Mouse (Mus musculus): ENCODE results near the gene C9. TPM values are rescaled to one million over a fixed set of nuclear protein-coding genes. Genes with fewer than 3 reads are reported as not detected.

The C9 gene
- not detected for total RNA-seq (2021)
- long read RNA-seq, experiment 1 = 0 reads
- long read RNA-seq, experiment 2 = 0 reads

- no peak for DNase-seq (ENCODE audit: low spot score in 2 of 2)
These were observed at the start of gene C9 for GRCm38 (mm10) chr15:6445135-6445534. TSS of gene C9 (plus strand) at chr15:6445327.

GRCm38 (mm10) chr15:6398211-6398610 is 46.9 kb upstream of the C9 start:
- no peak for DNase-seq (ENCODE audit: low spot score in 2 of 2)

GRCm38 (mm10) chr15:6398881-6399280 is 46.2 kb upstream of the C9 start:
- DNase-seq (ENCODE audit: low spot score in 2 of 2) = no peak

DNA sequence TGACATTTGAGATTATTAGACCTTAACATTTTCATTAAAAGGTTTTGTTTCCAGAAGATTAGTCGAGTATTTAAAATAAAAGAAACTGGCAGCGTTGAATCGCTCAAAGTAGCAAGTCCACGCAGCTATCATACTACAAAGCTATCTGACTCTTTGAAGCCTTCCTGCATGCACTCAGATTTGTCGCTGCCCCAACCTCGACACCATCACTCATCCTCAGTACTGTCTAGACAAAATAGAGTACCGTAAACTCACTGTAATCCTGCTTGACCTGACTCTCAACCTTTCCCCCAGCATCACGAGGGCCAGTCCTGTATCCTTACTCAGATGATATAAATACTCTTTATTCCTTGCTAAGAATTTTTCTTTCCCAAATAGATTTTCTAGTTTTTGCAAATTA is 45.0 kb upstream of the C9 start:
- DNase-seq (ENCODE audit: low spot score in 2 of 2) = no peak

GRCm38 (mm10) chr15:6402433-6402832 is 42.7 kb upstream of the C9 start:
- DNase-seq (ENCODE audit: low spot score in 2 of 2) = no peak

GRCm38 (mm10) chr15:6404172-6404571 is 41.0 kb upstream of the C9 start:
- no peak for DNase-seq (ENCODE audit: low spot score in 2 of 2)

- no peak for DNase-seq (ENCODE audit: low spot score in 2 of 2)
These were observed 38.4 kb upstream of the C9 start for GRCm38 (mm10) chr15:6406771-6407170.

- DNase-seq (ENCODE audit: low spot score in 2 of 2) = no peak
These were observed 36.1 kb upstream of the C9 start for GRCm38 (mm10) chr15:6409031-6409430.

DNA sequence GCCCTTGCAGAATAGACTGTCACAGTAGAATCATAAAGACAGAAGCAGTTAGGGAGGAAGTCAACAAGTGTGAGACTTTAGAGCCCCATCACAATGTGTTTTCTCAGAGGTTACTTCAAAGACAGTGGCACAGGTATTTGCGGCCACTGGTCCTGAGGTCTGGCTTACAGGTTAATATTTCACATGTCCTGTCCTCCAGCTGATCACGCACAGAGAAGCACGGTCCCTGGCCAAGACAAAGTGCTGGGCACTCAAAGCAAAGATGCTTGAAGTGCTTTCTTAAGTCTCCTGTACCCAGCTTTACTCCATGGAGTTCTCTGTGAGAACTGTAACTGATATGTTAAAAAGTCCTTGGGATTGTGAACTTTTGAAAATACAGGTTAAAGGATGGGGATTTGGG is 35.0 kb upstream of the C9 start:
- no peak for DNase-seq (ENCODE audit: low spot score in 2 of 2)

DNA sequence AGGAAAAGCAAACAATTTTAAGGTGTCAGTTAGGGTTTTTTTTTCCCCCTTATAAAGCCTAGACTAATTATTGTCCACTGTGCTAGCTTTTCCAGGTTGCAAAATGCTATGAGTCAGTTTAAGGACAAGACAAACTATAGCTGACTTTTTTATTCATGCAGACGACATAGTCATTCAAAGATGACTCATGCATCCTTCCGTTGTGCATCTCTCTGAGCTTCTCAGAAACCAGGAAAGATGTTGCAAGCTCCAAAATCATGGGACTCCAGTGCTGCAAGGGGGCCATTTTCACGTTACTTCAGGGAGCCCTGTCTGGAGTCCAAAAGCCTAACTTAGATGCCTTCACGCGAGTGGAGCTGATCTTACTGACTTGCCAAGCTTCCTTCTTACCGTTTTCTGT is 33.8 kb upstream of the C9 start:
- DNase-seq (ENCODE audit: low spot score in 2 of 2) = no peak

DNA sequence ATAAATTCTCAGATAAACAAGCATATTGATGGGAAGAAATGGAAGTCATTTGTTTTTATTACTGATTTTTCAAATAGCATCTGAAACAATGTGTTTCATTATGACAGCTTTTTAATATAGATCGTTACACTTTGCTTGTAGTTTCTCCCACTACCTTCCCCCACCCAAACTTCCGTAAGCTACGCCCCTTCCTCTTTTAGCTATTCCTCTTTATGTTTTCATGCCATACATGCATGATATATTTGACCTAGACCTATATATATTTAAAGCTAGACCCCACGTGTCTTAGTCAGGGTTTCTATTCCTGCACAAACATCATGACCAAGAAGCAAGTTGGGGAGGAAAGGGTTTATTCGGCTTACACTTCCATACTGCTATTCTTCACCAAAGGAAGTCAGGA is 29.8 kb upstream of the C9 start:
- DNase-seq (ENCODE audit: low spot score in 2 of 2) = no peak

DNA sequence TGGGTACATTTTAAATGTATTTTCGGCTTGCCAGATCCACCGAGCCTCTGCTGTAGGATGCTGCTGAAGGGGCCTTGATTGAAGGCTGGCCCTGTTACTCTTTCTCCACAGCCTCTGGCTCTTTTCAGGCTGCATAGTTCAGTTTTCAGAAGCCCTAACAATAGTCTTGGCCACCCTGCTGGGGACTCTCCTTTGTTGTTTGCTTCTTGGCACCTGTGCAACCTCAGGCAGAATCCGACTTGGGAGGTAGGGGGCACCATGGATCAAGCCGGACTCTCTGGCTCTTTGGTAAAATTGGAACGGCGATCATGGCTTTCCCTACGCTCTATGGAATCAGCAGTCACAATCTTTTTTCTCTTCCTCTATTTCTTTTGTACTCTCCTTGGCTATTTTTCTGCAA is 13.3 kb upstream of the C9 start:
- DNase-seq (ENCODE audit: low spot score in 2 of 2) = no peak

DNA sequence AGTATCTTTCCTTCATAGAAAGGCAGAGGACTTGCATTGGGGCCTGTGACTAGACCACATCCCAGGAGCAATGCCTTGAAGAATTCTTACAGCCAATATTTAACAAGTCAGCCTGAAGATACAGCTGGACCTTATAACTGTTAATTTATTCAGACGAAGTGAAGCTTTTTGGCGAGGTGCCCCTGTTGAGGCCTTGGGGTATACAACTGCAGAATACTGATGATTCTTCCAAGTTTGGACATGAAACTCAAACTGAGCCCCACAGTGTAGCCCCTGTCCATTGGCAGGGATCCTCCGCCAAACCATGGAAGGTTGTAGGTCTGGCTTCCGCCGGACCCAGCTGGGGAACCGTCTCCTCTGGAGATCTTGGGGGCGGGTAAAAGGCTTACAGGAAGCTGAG is 12.7 kb upstream of the C9 start:
- DNase-seq (ENCODE audit: low spot score in 2 of 2) = peak; percentile 34 to 69

DNA sequence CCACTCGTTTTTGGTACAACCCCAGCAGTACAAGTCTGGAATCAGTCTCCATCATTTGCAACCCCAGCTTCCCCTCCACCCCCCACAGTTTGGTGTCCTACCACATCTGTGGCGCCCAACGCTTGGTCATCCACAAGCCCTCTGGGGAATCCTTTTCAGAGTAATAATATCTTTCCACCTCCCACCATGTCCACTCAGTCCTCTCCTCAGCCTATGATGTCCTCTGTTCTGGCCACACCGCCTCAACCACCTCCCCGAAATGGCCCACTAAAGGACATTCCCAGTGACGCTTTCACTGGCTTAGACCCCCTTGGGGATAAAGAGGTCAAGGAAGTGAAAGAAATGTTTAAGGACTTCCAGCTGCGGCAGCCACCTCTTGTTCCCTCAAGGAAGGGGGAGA is 9.8 kb upstream of the C9 start:
- no peak for DNase-seq (ENCODE audit: low spot score in 2 of 2)

DNA sequence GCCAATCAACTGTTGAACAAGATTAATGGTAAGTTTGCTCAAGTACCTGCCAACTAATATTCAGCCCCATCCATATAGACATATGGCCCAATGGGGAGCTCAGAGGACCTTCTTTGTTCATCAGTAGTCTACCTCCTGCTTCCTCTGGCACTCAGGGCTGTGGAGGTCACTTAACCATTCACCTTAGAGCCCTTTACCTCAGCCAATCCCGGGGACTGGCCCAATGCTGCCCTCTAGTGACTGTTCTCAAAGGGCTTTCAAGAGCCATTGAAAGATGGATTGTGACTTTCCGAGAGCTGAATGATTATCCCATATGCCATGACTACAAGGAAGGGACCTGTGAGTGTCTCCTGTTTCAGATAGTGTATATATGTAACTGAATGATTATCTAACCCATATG is 9.4 kb upstream of the C9 start:
- DNase-seq (ENCODE audit: low spot score in 2 of 2) = no peak

GRCm38 (mm10) chr15:6438685-6439084 is 6.4 kb upstream of the C9 start:
- DNase-seq (ENCODE audit: low spot score in 2 of 2) = no peak

DNA sequence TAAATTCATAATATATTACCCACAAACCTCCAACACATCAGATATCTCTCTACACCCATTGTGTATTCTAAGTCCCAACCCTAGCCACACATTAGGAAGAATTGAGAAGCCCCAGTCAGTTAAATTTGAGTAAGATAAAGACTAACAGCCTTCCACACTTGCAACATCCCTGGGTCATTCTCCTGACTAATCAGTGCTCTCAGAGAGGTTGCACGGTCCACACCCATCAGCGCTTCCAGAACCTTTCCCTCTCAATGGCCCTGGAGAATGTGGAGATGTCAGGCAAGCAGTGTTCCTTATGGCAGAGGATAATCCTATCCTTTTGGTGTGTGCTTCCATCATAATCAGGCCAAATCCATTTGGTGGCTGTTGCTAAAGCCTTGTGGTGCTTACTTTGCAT is 675 bp upstream of the C9 start:
- no peak for DNase-seq (ENCODE audit: low spot score in 2 of 2)

GRCm38 (mm10) chr15:6446181-6446580 is 1.1 kb downstream of the C9 start:
- no peak for DNase-seq (ENCODE audit: low spot score in 2 of 2)

DNA sequence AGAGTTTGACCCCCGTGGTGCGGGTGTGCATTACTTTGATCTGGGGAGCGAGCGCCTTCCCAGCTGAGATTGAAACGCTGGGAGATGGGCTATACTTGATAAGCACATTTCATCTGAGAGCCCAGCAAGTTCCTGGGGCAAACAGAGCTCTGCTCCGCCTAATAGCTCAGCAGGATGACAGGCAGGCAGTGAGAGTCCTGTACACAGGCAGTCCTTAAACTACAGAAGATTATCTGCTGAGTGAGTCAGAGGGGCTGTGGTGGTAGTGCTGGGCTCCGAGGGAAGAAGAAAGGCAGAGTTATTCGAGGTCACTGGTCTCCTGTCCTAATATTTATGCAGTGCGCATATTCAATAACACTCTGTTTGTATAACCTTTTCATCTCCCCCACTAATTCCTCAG is 3.8 kb downstream of the C9 start:
- DNase-seq (ENCODE audit: low spot score in 2 of 2) = no peak

GRCm38 (mm10) chr15:6454461-6454860 is 9.3 kb downstream of the C9 start:
- DNase-seq (ENCODE audit: low spot score in 2 of 2) = no peak

DNA sequence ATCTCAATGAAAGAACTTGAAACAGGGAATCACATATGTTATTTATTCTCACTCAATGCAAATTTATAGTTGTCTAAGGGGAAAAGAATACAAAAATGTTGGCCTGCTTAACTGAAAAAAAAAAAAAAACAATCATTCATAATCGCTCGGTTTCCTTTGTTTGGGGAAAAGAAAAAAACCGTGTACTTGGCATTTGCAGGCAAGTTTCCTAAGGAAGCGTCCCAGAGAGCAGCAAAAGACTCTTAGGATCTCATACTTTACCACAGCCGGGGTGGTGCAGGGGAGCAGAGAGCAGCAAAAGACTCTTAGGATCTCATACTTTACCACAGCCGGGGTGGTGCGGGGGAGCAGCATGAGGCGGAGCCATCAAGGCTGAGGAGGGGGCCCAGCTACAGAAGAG is 16.3 kb downstream of the C9 start:
- no peak for DNase-seq (ENCODE audit: low spot score in 2 of 2)

DNA sequence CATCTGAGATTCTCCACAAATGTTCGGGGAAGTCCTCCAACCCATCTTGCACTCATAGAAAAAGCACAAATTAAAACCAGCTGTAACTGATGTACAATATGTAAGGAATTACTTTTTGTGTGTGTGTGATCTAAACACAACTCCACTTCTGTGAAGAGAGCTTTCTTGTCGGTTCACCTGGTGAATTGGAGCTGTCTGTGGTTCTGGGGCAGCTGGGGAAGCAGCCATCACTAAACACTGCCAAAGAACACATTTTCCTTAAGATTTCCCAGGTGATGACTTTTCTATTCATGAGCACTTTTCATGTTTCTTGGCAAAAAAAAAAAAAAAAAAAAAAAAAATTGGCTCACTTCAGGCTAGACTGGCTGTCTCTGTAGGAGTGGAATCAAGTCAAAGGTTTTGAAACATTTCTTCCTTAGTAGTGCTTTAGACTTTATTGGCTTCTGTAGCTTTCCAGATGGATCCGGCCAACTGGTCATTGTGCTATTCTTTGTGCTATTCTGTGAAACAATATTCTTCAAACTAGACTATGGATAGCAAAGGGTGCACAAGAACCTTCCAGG is 18.3 kb downstream of the C9 start:
- no peak for DNase-seq (ENCODE audit: low spot score in 2 of 2)

DNA sequence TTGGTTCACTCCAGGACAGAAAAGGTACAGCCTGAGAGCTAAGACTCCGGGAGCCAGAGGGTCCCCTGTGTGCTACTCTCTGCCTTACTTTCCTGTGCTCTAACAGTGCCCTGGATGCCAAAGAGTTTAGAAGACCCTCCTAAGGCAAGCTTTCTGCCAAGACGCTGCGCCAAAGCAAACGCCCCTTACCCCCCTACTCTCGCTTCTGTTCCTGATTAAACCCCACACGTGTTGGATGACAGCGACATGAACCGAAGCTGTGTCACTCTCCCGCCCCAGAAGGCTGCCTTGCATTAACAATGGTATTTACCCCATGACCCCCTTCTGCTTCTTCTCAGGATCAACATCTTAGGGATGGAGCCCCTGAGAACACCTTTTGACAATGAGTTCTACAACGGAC is 21.9 kb downstream of the C9 start:
- DNase-seq (ENCODE audit: low spot score in 2 of 2) = no peak

- DNase-seq (ENCODE audit: low spot score in 2 of 2) = no peak
These were observed 23.7 kb downstream of the C9 start for GRCm38 (mm10) chr15:6468845-6469244.
